Mouse (Mus musculus) MEL-GATA-1-ER (cell line): ENCODE data around the gene 4930415O20Rik.

Source experiments
- DNase-seq: peaks from one replicate; pipeline ENCODE4 v3.0.0-alpha.2; 2012; ENCODE audit warnings: low read depth; ENCODE audit errors: extremely low read depth

4930415O20Rik gene

GRCm38 (mm10) chr15:98604041-98604575, 33.3 kb downstream of the 4930415O20Rik start:
- DNase-seq, result no peak

GRCm38 (mm10) chr15:98606051-98606536, 35.3 kb downstream of the 4930415O20Rik start:
- DNase-seq, result peak; percentile 98

GRCm38 (mm10) chr15:98606739-98607138, 35.9 kb downstream of the 4930415O20Rik start:
- DNase-seq, result peak; percentile 41

GRCm38 (mm10) chr15:98607557-98607956, 36.8 kb downstream of the 4930415O20Rik start:
- DNase-seq, result peak; percentile 43

- peak; percentile 33 for DNase-seq
Measured at GRCm38 (mm10) chr15:98608058-98608783, 37.4 kb downstream of the 4930415O20Rik start.

GRCm38 (mm10) chr15:98608784-98609250, 38.0 kb downstream of the 4930415O20Rik start:
- no peak for DNase-seq

GRCm38 (mm10) chr15:98609331-98610130, 38.7 kb downstream of the 4930415O20Rik start, which contains the start of gene Adcy6:
Adcy6 (minus strand) TSS chr15:98610076.
- no peak for DNase-seq

GRCm38 (mm10) chr15:98610131-98610633, 39.4 kb downstream of the 4930415O20Rik start:
- DNase-seq, result no peak

- DNase-seq, result no peak
Measured at GRCm38 (mm10) chr15:98612229-98612628, 41.4 kb downstream of the 4930415O20Rik start.

- DNase-seq, result no peak
Measured at GRCm38 (mm10) chr15:98614551-98614950, 43.7 kb downstream of the 4930415O20Rik start.

GRCm38 (mm10) chr15:98614971-98615370, 44.2 kb downstream of the 4930415O20Rik start:
- DNase-seq, result no peak

- DNase-seq, result no peak
Measured at GRCm38 (mm10) chr15:98615751-98616150, 44.9 kb downstream of the 4930415O20Rik start.

- no peak for DNase-seq
Measured at GRCm38 (mm10) chr15:98616362-98617175, 45.8 kb downstream of the 4930415O20Rik start.

- no peak for DNase-seq
Measured at GRCm38 (mm10) chr15:98617176-98617537, 46.4 kb downstream of the 4930415O20Rik start.

GRCm38 (mm10) chr15:98622199-98622598, 51.4 kb downstream of the 4930415O20Rik start:
- DNase-seq, result no peak

- DNase-seq, result no peak
Measured at GRCm38 (mm10) chr15:98622721-98623120, 51.9 kb downstream of the 4930415O20Rik start.

- DNase-seq, result no peak
Measured at GRCm38 (mm10) chr15:98623361-98623821, 52.6 kb downstream of the 4930415O20Rik start.

- DNase-seq, result no peak
Measured at GRCm38 (mm10) chr15:98626078-98626477, 55.3 kb downstream of the 4930415O20Rik start.

- no peak for DNase-seq
Measured at GRCm38 (mm10) chr15:98626487-98627212, 55.8 kb downstream of the 4930415O20Rik start.
